Mouse (Mus musculus) spleen, adult 2 months (tissue): ENCODE measurements around the gene Prok2.

Experiments used
- CTCF ChIP-seq: fragments of 200-500 bp; IDR thresholded peaks from 2 replicates; pipeline ENCODE4 v1.5.1; 2011; ENCODE audit warnings: mild to moderate bottlenecking, inconsistent platforms; ENCODE audit not compliant: insufficient read depth, insufficient read length, insufficient replicate concordance; ENCODE audit errors: extremely low read depth
- POLR2A ChIP-seq: fragments of 200-500 bp; IDR thresholded peaks from 2 replicates; pipeline ENCODE4 v1.6.1; 2011; ENCODE audit warnings: low read depth, low read length, inconsistent platforms

DNA sequence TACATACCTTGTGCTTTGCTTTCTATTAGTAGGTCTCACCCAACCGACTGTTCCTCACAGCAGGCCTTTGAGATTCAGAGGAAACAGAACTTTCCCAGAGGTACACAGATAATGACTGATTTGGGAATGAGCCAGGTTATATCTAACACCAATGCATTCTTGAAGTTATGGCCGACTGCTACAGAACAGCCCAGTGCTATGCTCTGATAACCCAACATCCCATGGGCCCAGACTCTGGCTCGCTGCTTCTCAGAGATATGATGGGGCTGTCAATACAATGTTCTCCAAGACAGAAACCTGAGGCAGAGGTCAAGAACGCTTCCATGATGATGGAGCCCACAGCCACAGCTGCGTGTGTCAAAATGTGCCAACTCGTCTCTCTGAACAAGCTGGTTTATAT lies 37.7 kb downstream of the Prok2 start:
- TF ChIP-seq POLR2A (no peak), CTCF (no peak)
